Mouse (Mus musculus) skeletal muscle tissue, adult 2 months (tissue): ENCODE measurements around the gene Mturn.
A peak's percentile ranks its signal among the peaks of the same experiment; 100 is the strongest.

ENCODE experiments used
- DNase-seq: peaks from one replicate; pipeline ENCODE4 v3.0.0-alpha.2; 2012; ENCODE audit warnings: low read depth, low spot score

Mturn gene

GRCm38 (mm10) chr6:54680891-54681745 is at the start of gene Mturn:
Gene Mturn (plus strand): TSS chr6:54681624.
- peak; percentile 96 for DNase-seq

GRCm38 (mm10) chr6:54639877-54640276 is 41.5 kb upstream of the Mturn start:
- DNase-seq, result no peak

GRCm38 (mm10) chr6:54641953-54642352 is 39.5 kb upstream of the Mturn start:
- DNase-seq, result no peak

GRCm38 (mm10) chr6:54643181-54643580 is 38.2 kb upstream of the Mturn start:
- no peak for DNase-seq

GRCm38 (mm10) chr6:54655471-54656095 is 25.8 kb upstream of the Mturn start:
- peak; percentile 83 for DNase-seq

GRCm38 (mm10) chr6:54657861-54658260 is 23.6 kb upstream of the Mturn start:
- DNase-seq, result no peak

- no peak for DNase-seq
These were observed 11.6 kb upstream of the Mturn start for GRCm38 (mm10) chr6:54669868-54670267.

- DNase-seq, result no peak
These were observed 8.5 kb upstream of the Mturn start for GRCm38 (mm10) chr6:54672901-54673300.

- DNase-seq, result no peak
These were observed 1.7 kb upstream of the Mturn start for GRCm38 (mm10) chr6:54679686-54680085.

GRCm38 (mm10) chr6:54681746-54682428 is 463 bp downstream of the Mturn start:
- no peak for DNase-seq

GRCm38 (mm10) chr6:54684085-54684484 is 2.7 kb downstream of the Mturn start:
- no peak for DNase-seq

- DNase-seq, result no peak
These were observed 3.7 kb downstream of the Mturn start for GRCm38 (mm10) chr6:54685103-54685502.

GRCm38 (mm10) chr6:54685716-54686395 is 4.4 kb downstream of the Mturn start:
- DNase-seq, result no peak

- DNase-seq, result no peak
These were observed 5.7 kb downstream of the Mturn start for GRCm38 (mm10) chr6:54686946-54687737.

- DNase-seq, result no peak
These were observed 7.3 kb downstream of the Mturn start for GRCm38 (mm10) chr6:54688467-54689323.

- DNase-seq, result no peak
These were observed 8.3 kb downstream of the Mturn start for GRCm38 (mm10) chr6:54689686-54690085.

- no peak for DNase-seq
These were observed 9.4 kb downstream of the Mturn start for GRCm38 (mm10) chr6:54690838-54691237.

GRCm38 (mm10) chr6:54691368-54692116 is 10.1 kb downstream of the Mturn start:
- no peak for DNase-seq

- DNase-seq, result no peak
These were observed 10.8 kb downstream of the Mturn start for GRCm38 (mm10) chr6:54692201-54692600.
